Mouse (Mus musculus) layer of hippocampus, postnatal 10 days (tissue): ENCODE results near the gene Eif4e. TPM values are rescaled to one million over a fixed set of nuclear protein-coding genes. Genes with fewer than 3 reads are reported as not detected.
"Not testable (repeated sequence)": the region's sequence is repeated elsewhere in the genome, so short reads cannot be mapped to it uniquely, and the experiment has no call there.

Source experiments
- DNase-seq, 2 experiments: peaks; one replicate each; pipeline ENCODE4 v3.0.0; 2021; ENCODE audit warnings: low spot score in 2 of 2
- total RNA-seq, 2 experiments: library from RNA; stranded (reverse); gene quantifications; 2 replicates each; pipeline ENCODE4 v1.2.3; 2021

Eif4e gene
- total RNA-seq, 2 experiments from 2014 or later: 155 to 180 TPM

- DNase-seq: no peak
These were observed 10.2 kb upstream of the Eif4e start for GRCm38 (mm10) chr3:138515656-138516370.

- no peak for DNase-seq
These were observed 8.1 kb upstream of the Eif4e start for GRCm38 (mm10) chr3:138517881-138518280.

GRCm38 (mm10) chr3:138519218-138519617 lies 6.8 kb upstream of the Eif4e start:
- no peak for DNase-seq

GRCm38 (mm10) chr3:138523956-138524355 lies 2.0 kb upstream of the Eif4e start:
- no peak for DNase-seq

GRCm38 (mm10) chr3:138525494-138525893 lies 485 bp upstream of the Eif4e start:
- no peak for DNase-seq

GRCm38 (mm10) chr3:138526916-138527666 lies 1.1 kb downstream of the Eif4e start:
- DNase-seq: peak; percentile 95 to 97

GRCm38 (mm10) chr3:138527667-138528231 lies 1.8 kb downstream of the Eif4e start:
- DNase-seq: peak; percentile 54 to 65

- no peak for DNase-seq
These were observed 2.3 kb downstream of the Eif4e start for GRCm38 (mm10) chr3:138528265-138528664.

GRCm38 (mm10) chr3:138530578-138531478 lies 4.8 kb downstream of the Eif4e start:
- DNase-seq: no peak

- no peak for DNase-seq
These were observed 5.7 kb downstream of the Eif4e start for GRCm38 (mm10) chr3:138531479-138532181.

GRCm38 (mm10) chr3:138532764-138533163 lies 6.8 kb downstream of the Eif4e start:
- no peak for DNase-seq

GRCm38 (mm10) chr3:138536031-138536430 lies 10.1 kb downstream of the Eif4e start:
- no peak for DNase-seq

- no peak for DNase-seq
These were observed 16.6 kb downstream of the Eif4e start for GRCm38 (mm10) chr3:138542621-138543020.

GRCm38 (mm10) chr3:138544117-138544516 lies 18.1 kb downstream of the Eif4e start:
- no peak for DNase-seq

- no peak for DNase-seq
These were observed 20.7 kb downstream of the Eif4e start for GRCm38 (mm10) chr3:138546678-138547077.

- DNase-seq: no peak
These were observed 23.1 kb downstream of the Eif4e start for GRCm38 (mm10) chr3:138549045-138549444.

- no peak for DNase-seq
These were observed 24.6 kb downstream of the Eif4e start for GRCm38 (mm10) chr3:138550336-138551123.

GRCm38 (mm10) chr3:138555279-138555678 lies 29.3 kb downstream of the Eif4e start:
- not testable (repeated sequence) for DNase-seq

- DNase-seq: peak in 1 of 2 experiments; percentile 17
These were observed 32.5 kb downstream of the Eif4e start for GRCm38 (mm10) chr3:138558529-138558928.

- no peak for DNase-seq
These were observed 34.3 kb downstream of the Eif4e start for GRCm38 (mm10) chr3:138560242-138560641.
